Mouse (Mus musculus): Measurements from ENCODE around the gene Spc24.

- no peak for TF ChIP-seq POLR2A (IDR thresholded peaks at IDR 0.05; ENCODE audit: low read depth, low read length)
- no peak for TF ChIP-seq CTCF (IDR thresholded peaks at IDR 0.05; ENCODE audit: extremely low read depth, insufficient read length, insufficient replicate concordance, low read depth, low read length)
These were observed 385 bp downstream of the Spc24 start for GRCm38 (mm10) chr9:21759718-21760117.
